Mouse (Mus musculus) forebrain, embryonic 11.5 days (tissue): ENCODE results near the gene Kcnk5. TPM values are rescaled to one million over a fixed set of nuclear protein-coding genes. Genes with fewer than 3 reads are reported as not detected.

Experiments
- ATAC-seq: fragments of 200-750 bp; cut with Nextera tagmentation; replicated peaks from 2 replicates; pipeline ENCODE4 v1.8.0; 2017; ENCODE audit warnings: moderate TSS enrichment; ENCODE audit not compliant: low FRiP score
- DNase-seq: peaks from one replicate; pipeline ENCODE4 v3.0.0-alpha.2; 2017; ENCODE audit warnings: low spot score
- H3K27ac ChIP-seq: fragments of 300-500 bp; sonication (generic); 2 replicates; pipeline ENCODE4 v1.5.1; 2014; ENCODE audit warnings: low read depth, low read length
- H3K27me3 ChIP-seq: fragments of 300-500 bp; sonication (generic); 2 replicates; pipeline ENCODE4 v1.6.1; 2014; ENCODE audit warnings: mild to moderate bottlenecking, low read length, mixed read lengths; ENCODE audit not compliant: control insufficient read depth, insufficient read depth
- H3K36me3 ChIP-seq: fragments of 300-500 bp; sonication (generic); 2 replicates; pipeline ENCODE4 v1.6.1; 2014; ENCODE audit warnings: mild to moderate bottlenecking, low read length, moderate library complexity, mixed read lengths; ENCODE audit not compliant: control insufficient read depth, insufficient read depth
- H3K4me1 ChIP-seq: fragments of 300-500 bp; sonication (generic); replicated peaks from 2 replicates; pipeline ENCODE4 v1.6.1; 2014; ENCODE audit warnings: low read length, mixed read lengths; ENCODE audit not compliant: control insufficient read depth, insufficient read depth
- H3K4me2 ChIP-seq: fragments of 300-500 bp; sonication (generic); 2 replicates; pipeline ENCODE4 v1.6.1; 2014; ENCODE audit warnings: low read depth, mild to moderate bottlenecking, low read length, moderate library complexity, mixed read lengths; ENCODE audit not compliant: severe bottlenecking
- H3K4me3 ChIP-seq: fragments of 300-500 bp; sonication (generic); 2 replicates; pipeline ENCODE4 v1.5.1; 2014; ENCODE audit warnings: low read depth, low read length
- H3K9ac ChIP-seq: fragments of 300-500 bp; sonication (generic); 2 replicates; pipeline ENCODE4 v1.6.1; 2014; ENCODE audit warnings: low read length
- H3K9me3 ChIP-seq: fragments of 300-500 bp; sonication (generic); 2 replicates; pipeline ENCODE4 v1.6.1; 2016; ENCODE audit warnings: low read length, mixed read lengths; ENCODE audit not compliant: control insufficient read depth
- WGBS: fragments of 180-500 bp; shearing (Covaris S2); extraction: QIAGEN DNeasy Blood & Tissue Kit; methylation state at CpG from one replicate; pipeline ENCODE4 v1.1.7; 2014; 5-methylcytosine and 5-hydroxymethylcytosine counted together
- polyA plus RNA-seq: library from polyadenylated mRNA; unstranded; fragments of >200 nt; fragmentation: Nextera tagmentation; extraction: Ambion mirVana; gene quantifications from 2 replicates; pipeline ENCODE4 v1.2.1, GENCODE M21; 2014

Gene Kcnk5
- 14.9 and 15.4 TPM in 2 replicates for polyA plus RNA-seq

DNA sequence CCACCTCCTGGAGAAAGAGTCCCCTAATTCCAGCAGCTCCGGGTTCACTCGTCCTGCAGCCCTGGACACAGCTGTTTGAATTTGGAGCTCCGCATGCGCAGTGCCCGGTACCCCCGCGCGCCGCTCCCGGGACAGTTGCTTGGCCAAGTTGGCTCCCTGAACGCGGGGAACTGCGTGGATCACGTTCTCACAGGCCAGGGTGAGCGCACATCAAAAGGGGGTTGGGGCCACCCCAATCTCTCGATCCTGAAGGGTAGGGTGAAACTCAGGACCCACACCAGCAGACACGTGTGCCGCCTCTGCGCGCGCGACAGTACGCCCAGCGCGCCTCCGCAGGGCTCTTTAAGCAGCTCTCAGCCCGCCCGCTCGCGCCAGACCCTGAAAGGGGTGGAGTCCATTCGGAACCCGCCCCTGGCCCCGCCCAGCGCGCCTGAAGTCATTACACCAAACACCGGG lies at the start of gene Kcnk5:
TSS of gene Kcnk5 (minus strand) at position 344 of the 456 bp plus-strand sequence.
- Histone ChIP-seq H3K9ac (peak within 1 kb of the TSS; percentile 74), H3K9me3 (no peaks in the 10 kb centered on the region), H3K4me1 (peaks cover 26% of the 10 kb centered on the region), H3K4me3 (peak within 1 kb of the TSS; percentile 65), H3K36me3 (no peaks in the 10 kb centered on the region), H3K4me2 (peak within 1 kb of the TSS; percentile 75), H3K27me3 (no peaks in the 10 kb centered on the region), H3K27ac (no peak within 1 kb of the TSS)
- ATAC-seq (peak; percentile 93), DNase-seq (peak; percentile 96)
- WGBS = under 1% methylated on average over 36 of the region's 36 CpGs

DNA sequence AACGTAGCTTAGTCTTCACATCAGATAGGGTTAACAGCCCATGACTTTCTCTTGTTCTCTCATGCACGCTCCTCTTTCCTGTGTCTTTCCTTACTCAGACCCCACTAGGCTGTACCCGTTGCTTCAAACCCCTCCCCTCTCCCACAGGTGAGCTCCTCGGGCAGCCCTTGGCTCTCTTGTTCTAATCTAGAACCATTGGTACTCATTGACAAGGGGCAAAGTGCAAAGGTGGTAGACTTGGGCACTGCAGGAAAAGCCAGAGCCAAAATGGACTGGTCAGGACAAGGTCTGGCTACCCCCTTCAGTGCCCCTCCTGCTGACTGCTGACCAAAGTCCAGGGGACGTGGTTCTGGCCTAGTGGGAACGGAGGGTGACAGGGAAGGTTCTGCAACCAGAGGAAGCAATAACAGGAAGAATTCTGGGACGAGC lies 48.5 kb upstream of the Kcnk5 start:
- Histone ChIP-seq H3K27me3 (no peaks in the 10 kb centered on the region), H3K27ac (no peak overlapping the region), H3K9ac (no peak overlapping the region), H3K9me3 (no peaks in the 10 kb centered on the region; the same call in 1 of the 2 replicates), H3K4me3 (no peak overlapping the region), H3K4me1 (peaks cover 11% of the 10 kb centered on the region; the same call in 1 of the 2 replicates), H3K36me3 (no peaks in the 10 kb centered on the region), H3K4me2 (no peak overlapping the region)
- no peak for DNase-seq
- no peak for ATAC-seq
- WGBS = 89% methylated on average over 7 of the region's 7 CpGs

DNA sequence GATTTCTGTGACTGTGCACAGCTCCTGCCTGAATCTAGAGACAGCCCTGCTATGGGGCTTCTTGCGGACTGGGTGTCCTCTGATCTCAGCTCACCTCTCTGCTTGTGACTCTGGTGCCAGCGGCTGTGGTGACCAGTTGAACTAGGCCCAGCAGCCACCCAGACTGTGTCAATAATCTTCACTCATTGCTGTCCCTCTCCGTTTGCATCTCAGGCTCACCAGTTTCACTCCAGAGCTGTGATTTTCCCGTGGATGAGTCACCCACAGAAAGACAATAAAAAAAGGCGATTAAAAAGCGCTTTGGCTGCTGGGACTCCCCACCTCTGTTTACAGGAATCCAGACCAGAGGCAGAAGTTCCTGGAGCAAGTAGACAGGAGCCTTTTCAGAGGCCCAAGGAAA lies 47.8 kb upstream of the Kcnk5 start:
- WGBS = 79% methylated on average over 6 of the region's 6 CpGs
- H3K27ac ChIP-seq = no peak overlapping the region

DNA sequence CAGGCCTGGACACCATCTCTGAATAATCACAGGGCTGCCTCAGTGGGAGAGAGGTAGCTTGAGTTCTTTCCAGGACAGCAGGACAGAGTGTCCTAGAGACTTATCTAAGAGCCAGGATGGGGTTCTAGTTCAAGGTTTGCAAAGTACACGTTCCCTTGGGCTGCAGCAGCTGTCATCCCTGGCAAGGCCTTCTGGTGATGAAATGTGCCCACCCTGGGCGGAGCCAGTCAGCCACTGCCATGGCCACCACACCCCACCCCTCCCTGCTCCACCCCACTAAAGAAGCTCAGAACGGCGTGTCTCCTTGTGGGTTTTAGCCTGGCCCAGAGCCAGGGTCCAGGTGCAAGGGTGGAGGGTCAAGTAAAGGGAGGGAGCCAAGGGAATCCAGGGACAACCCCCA lies 46.7 kb upstream of the Kcnk5 start:
- 85% methylated on average over 4 of the region's 4 CpGs for WGBS
- H3K27me3 ChIP-seq = no peaks in the 10 kb centered on the region
- no peak overlapping the region for H3K9ac ChIP-seq
- H3K9me3 ChIP-seq = no peaks in the 10 kb centered on the region
- no peak overlapping the region for H3K27ac ChIP-seq
- DNase-seq (no peak), ATAC-seq (no peak)
- H3K4me3 ChIP-seq = no peak overlapping the region
- no peak overlapping the region for H3K4me2 ChIP-seq
- H3K36me3 ChIP-seq = no peaks in the 10 kb centered on the region
- peaks cover 20% of the 10 kb centered on the region for H3K4me1 ChIP-seq

More for the DNA sequence above, 47.8 kb upstream of the Kcnk5 start:
- H3K9me3 ChIP-seq = no peaks in the 10 kb centered on the region; the same call in 1 of the 2 replicates
- DNase-seq (no peak), ATAC-seq (no peak)
- H3K4me2 ChIP-seq = no peak overlapping the region
- H3K36me3 ChIP-seq = no peaks in the 10 kb centered on the region
- H3K4me1 ChIP-seq = peaks cover 17% of the 10 kb centered on the region
- H3K27me3 ChIP-seq = no peaks in the 10 kb centered on the region
- no peak overlapping the region for H3K4me3 ChIP-seq
- no peak overlapping the region for H3K9ac ChIP-seq

DNA sequence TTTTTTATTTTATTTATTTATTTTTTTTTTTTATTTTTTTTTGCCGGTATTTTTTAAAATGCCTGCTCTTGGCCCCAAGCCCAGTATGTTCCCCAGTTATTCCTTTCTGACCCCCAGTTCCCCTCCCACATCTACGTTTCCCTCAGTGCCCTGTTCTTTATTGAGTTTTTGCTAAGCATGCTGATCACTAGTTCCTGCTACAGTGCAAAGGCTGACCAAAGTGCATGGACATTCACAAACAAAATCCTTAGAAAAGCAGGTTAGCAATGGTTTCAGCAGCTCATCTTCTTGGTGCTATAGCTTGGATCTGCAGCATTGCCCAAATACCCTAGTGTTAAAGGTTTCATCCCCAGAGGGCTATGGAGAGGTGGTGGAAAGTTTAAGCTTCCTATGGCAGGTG lies 45.4 kb upstream of the Kcnk5 start:
- DNase-seq (no peak), ATAC-seq (no peak)
- no peak overlapping the region for H3K9ac ChIP-seq
- H3K27me3 ChIP-seq = no peaks in the 10 kb centered on the region
- H3K36me3 ChIP-seq = no peaks in the 10 kb centered on the region
- no peaks in the 10 kb centered on the region for H3K9me3 ChIP-seq
- H3K4me2 ChIP-seq = no peak overlapping the region
- WGBS = 72% methylated on average over 2 of the region's 2 CpGs
- no peak overlapping the region for H3K4me3 ChIP-seq
- no peak overlapping the region for H3K27ac ChIP-seq
- peaks cover 20% of the 10 kb centered on the region for H3K4me1 ChIP-seq

DNA sequence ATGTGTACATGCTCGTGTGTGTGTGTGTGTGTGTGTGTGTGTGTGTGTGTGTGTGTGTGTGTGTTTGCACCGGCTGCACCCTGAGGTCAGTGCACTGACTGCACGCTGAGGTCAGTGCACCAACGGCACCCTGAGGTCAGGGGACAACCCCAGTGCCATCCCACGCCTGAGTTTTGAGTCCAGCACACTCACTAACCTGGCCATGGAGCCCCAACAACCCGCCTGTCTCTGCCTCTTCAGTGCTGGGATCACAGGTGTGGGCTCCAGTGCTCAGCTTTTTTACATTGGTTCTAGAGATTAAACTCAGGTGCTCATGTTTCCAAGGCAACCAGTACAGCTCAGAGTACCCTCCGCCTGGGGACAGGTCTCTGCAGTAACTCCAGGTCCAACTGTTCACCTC lies 44.9 kb upstream of the Kcnk5 start:
- 45% methylated on average over 7 of the region's 7 CpGs for WGBS
- ATAC-seq = no peak

DNA sequence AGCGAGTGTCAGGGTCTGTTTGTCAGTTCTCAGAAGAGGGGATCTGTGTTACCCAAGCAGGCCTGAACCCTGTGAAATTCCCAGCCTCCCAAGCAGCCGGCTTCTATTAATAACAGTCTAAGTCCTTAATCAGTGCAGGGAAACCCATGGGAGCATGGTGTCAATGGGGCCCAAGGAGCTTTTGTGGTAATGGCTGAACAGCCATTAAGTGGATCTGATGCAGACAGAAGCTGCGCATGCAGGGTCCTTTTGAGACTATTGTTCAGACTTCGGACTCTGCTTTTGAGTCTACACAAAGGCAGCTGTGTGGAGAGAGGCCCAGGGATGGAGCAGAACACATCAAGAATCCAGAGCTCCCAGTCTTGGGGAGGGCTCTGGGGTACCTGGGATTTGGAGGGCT lies 43.9 kb upstream of the Kcnk5 start:
- Histone ChIP-seq H3K27me3 (no peaks in the 10 kb centered on the region), H3K4me3 (no peak overlapping the region), H3K27ac (peak overlapping the region; percentile 87), H3K36me3 (no peaks in the 10 kb centered on the region), H3K9ac (peak overlapping the region; percentile 6; the same call in 1 of the 2 replicates), H3K4me2 (peak overlapping the region; percentile 34; the same call in 1 of the 2 replicates), H3K9me3 (no peaks in the 10 kb centered on the region), H3K4me1 (peaks cover 22% of the 10 kb centered on the region)
- 11% methylated on average over 4 of the region's 4 CpGs for WGBS
- ATAC-seq = peak; percentile 90
- peak; percentile 78 for DNase-seq

More for the DNA sequence above, 44.9 kb upstream of the Kcnk5 start:
- H3K9me3 ChIP-seq = no peaks in the 10 kb centered on the region
- H3K36me3 ChIP-seq = no peaks in the 10 kb centered on the region
- no peak overlapping the region for H3K9ac ChIP-seq
- peak overlapping the region; percentile 87; the same call in 1 of the 2 replicates for H3K27ac ChIP-seq
- H3K27me3 ChIP-seq = no peaks in the 10 kb centered on the region
- peaks cover 20% of the 10 kb centered on the region for H3K4me1 ChIP-seq
- no peak overlapping the region for H3K4me3 ChIP-seq
- DNase-seq = no peak
- H3K4me2 ChIP-seq = no peak overlapping the region

DNA sequence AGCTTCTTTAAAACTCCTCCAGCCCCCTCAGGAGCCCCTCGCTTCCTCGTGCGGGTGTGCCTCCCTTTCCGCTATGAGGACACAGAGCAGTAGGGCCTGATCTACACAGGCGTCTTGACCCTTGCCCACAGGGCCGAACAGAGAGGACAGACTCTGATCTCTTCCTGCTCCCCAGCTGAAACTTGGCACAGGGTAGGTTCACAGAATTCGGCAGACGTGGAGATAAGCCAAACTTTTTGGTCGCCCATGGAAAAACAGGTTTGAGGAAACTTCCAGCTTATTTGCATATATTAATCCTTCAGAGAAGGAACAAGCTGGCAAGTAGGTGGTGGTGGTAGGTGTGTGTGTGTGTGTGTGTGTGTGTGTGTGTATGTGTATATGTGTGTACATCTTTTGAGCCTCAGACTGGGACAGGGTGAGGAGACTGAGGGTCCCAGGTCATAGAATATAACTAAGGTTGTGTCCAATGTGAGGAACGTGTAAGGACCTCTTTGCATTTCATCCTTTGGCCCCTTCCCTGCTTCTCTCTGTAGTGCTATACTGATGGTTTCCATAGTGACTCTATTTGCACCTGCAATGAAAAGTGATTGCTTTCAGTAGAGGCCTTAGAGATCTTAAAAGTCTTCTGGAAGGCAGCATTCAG lies 43.1 kb upstream of the Kcnk5 start:
- Histone ChIP-seq H3K27me3 (no peaks in the 10 kb centered on the region), H3K36me3 (no peaks in the 10 kb centered on the region), H3K4me3 (no peak overlapping the region), H3K4me2 (no peak overlapping the region), H3K9ac (peak overlapping the region; percentile 21; the same call in 1 of the 2 replicates), H3K27ac (peak overlapping the region; percentile 87), H3K4me1 (peaks cover 22% of the 10 kb centered on the region), H3K9me3 (no peaks in the 10 kb centered on the region)
- DNase-seq (no peak), ATAC-seq (peak; percentile 10; the same call in 1 of the 2 replicates)
- 57% methylated on average over 10 of the region's 10 CpGs for WGBS
